Mouse (Mus musculus): ENCODE data around the gene Cryzl2. TPM values are rescaled to one million over a fixed set of nuclear protein-coding genes. Genes with fewer than 3 reads are reported as not detected.

Cryzl2 gene
- total and polyA plus RNA-seq, 3 experiments, result 0.04 to 0.12 TPM; not detected in 1

GRCm38 (mm10) chr1:157461276-157461675 is 2.9 kb downstream of the Cryzl2 start:
- H3K79me2 ChIP-seq (ENCODE audit: control insufficient read depth, insufficient read depth, low read length, poor library complexity), result no peaks in the 10 kb centered on the region
- no peak for DNase-seq (ENCODE audit: low read depth, low spot score)
- H3K27ac ChIP-seq (ENCODE audit: control insufficient read depth, low read depth, low read length), result no peak overlapping the region
- peaks cover 0 to 5% of the 10 kb centered on the region in 2 experiments; a peak in 2 of 4 replicates for H3K36me3 ChIP-seq (ENCODE audit: control insufficient read depth in 1 of 2, insufficient read depth in 2 of 2, low read length in 2 of 2)
- peaks cover 3 to 7% of the 10 kb centered on the region in 2 experiments; a peak in 2 of 4 replicates for H3K4me1 ChIP-seq (ENCODE audit: control insufficient read depth in 1 of 2, insufficient read depth in 2 of 2, low read length in 2 of 2)
- no peak overlapping the region for H3K9ac ChIP-seq (ENCODE audit: control insufficient read depth, low read depth, low read length, poor library complexity, severe bottlenecking)
- no peak overlapping the region for H3K4me3 ChIP-seq (ENCODE audit: control insufficient read depth in 1 of 2, insufficient read depth in 1 of 2, low read depth in 2 of 2, low read length in 2 of 2)
- no peaks in the 10 kb centered on the region for H3K27me3 ChIP-seq (ENCODE audit: control insufficient read depth in 1 of 2, insufficient read depth in 2 of 2, low read length in 2 of 2)
- no peak for TF ChIP-seq MAFK (IDR thresholded peaks at IDR 0.05; ENCODE audit: borderline replicate concordance, low read depth, low read length)
- no peak for TF ChIP-seq CTCF (IDR thresholded peaks at IDR 0.05 in 2 of 3, conservative IDR thresholded peaks at IDR 0.05 in 1 of 3; ENCODE audit: control insufficient read depth in 1 of 3, insufficient read depth in 1 of 3, low read depth in 2 of 3, low read length in 3 of 3, poor library complexity in 1 of 3, severe bottlenecking in 1 of 3)
- no peak for TF ChIP-seq ZKSCAN1 (IDR thresholded peaks at IDR 0.05; ENCODE audit: low read depth, low read length)
- no peak for TF ChIP-seq ZC3H11A (IDR thresholded peaks at IDR 0.05; ENCODE audit: low read depth, low read length)
- no peak for TF ChIP-seq CHD2 (IDR thresholded peaks at IDR 0.05; ENCODE audit: low read length)
- TF ChIP-seq TCF12 (IDR thresholded peaks at IDR 0.05; ENCODE audit: low read depth, low read length), result no peak
- no peak for TF ChIP-seq POLR2AphosphoS5 (IDR thresholded peaks at IDR 0.05; ENCODE audit: borderline replicate concordance, low read depth, low read length)
- TF ChIP-seq SMC3 (IDR thresholded peaks at IDR 0.05; ENCODE audit: low read depth, low read length), result no peak
- TF ChIP-seq GABPA (IDR thresholded peaks at IDR 0.05; ENCODE audit: low read depth, low read length), result no peak
- TF ChIP-seq JUND (IDR thresholded peaks at IDR 0.05; ENCODE audit: low read depth, low read length), result no peak
- TF ChIP-seq POLR2A (IDR thresholded peaks at IDR 0.05; ENCODE audit: control insufficient read depth in 1 of 2, insufficient read depth in 1 of 2, low read depth in 1 of 2, low read length in 2 of 2, poor library complexity in 1 of 2), result no peak
- no peak for TF ChIP-seq USF1 (IDR thresholded peaks at IDR 0.05; ENCODE audit: low read depth, low read length)
- TF ChIP-seq GATA1 (IDR thresholded peaks at IDR 0.05; ENCODE audit: low read depth, low read length), result no peak
- no peak for TF ChIP-seq UBTF (IDR thresholded peaks at IDR 0.05; ENCODE audit: borderline replicate concordance, insufficient read depth, low read depth, low read length)
- no peak for TF ChIP-seq ELF1 (IDR thresholded peaks at IDR 0.05; ENCODE audit: low read depth, low read length)
- no peak for TF ChIP-seq KAT2A (conservative IDR thresholded peaks at IDR 0.05; ENCODE audit: low read depth, low read length)
- H3K9me3 ChIP-seq (replicated peaks; ENCODE audit: insufficient read depth, low read length), result no peaks in the 10 kb centered on the region

GRCm38 (mm10) chr1:157462336-157462735 is 4.0 kb downstream of the Cryzl2 start:
- H3K9me3 ChIP-seq (replicated peaks; ENCODE audit: insufficient read depth, low read length), result no peaks in the 10 kb centered on the region
- no peak overlapping the region for H3K4me3 ChIP-seq (ENCODE audit: control insufficient read depth in 1 of 2, insufficient read depth in 1 of 2, low read depth in 2 of 2, low read length in 2 of 2)
- no peak overlapping the region for H3K9ac ChIP-seq (ENCODE audit: control insufficient read depth, low read depth, low read length, poor library complexity, severe bottlenecking)
- no peak overlapping the region for H3K27ac ChIP-seq (ENCODE audit: control insufficient read depth, low read depth, low read length)
- no peaks in the 10 kb centered on the region for H3K27me3 ChIP-seq (ENCODE audit: control insufficient read depth in 1 of 2, insufficient read depth in 2 of 2, low read length in 2 of 2)
- H3K4me1 ChIP-seq (ENCODE audit: control insufficient read depth in 1 of 2, insufficient read depth in 2 of 2, low read length in 2 of 2), result peaks cover 3 to 7% of the 10 kb centered on the region in 2 experiments; a peak in 2 of 4 replicates
- H3K36me3 ChIP-seq (ENCODE audit: control insufficient read depth in 1 of 2, insufficient read depth in 2 of 2, low read length in 2 of 2), result peaks cover 0 to 5% of the 10 kb centered on the region in 2 experiments; a peak in 2 of 4 replicates
- no peak for DNase-seq (ENCODE audit: low read depth, low spot score)
- TF ChIP-seq ZNF384 (IDR thresholded peaks at IDR 0.05; ENCODE audit: low read depth, low read length), result no peak
- TF ChIP-seq TCF12 (IDR thresholded peaks at IDR 0.05; ENCODE audit: low read depth, low read length), result no peak
- no peaks in the 10 kb centered on the region for H3K79me2 ChIP-seq (ENCODE audit: control insufficient read depth, insufficient read depth, low read length, poor library complexity)

All from MEL (cell line).